Mouse (Mus musculus) liver, adult 2 months (tissue): ENCODE results near the gene Cdh9. TPM values are rescaled to one million over a fixed set of nuclear protein-coding genes. Genes with fewer than 3 reads are reported as not detected.
A peak's percentile ranks its signal among the peaks of the same experiment; 100 is the strongest.

Experiments
- DNase-seq: peaks from one replicate; pipeline ENCODE4 v3.0.0-alpha.2; 2011; ENCODE audit warnings: low read depth, low spot score; ENCODE audit errors: extremely low read depth
- H3K27ac ChIP-seq: fragments of 200-500 bp; replicated peaks from 2 replicates; pipeline ENCODE4 v1.5.1; 2012; ENCODE audit warnings: low read depth, mild to moderate bottlenecking, control low read depth, inconsistent platforms, low read length; ENCODE audit not compliant: insufficient read depth
- H3K27me3 ChIP-seq: fragments of 200-500 bp; 2 replicates; pipeline ENCODE4 v1.6.1; 2012; ENCODE audit warnings: mild to moderate bottlenecking, moderate library complexity, low read length, inconsistent platforms; ENCODE audit not compliant: control insufficient read depth, insufficient read depth
- H3K36me3 ChIP-seq: fragments of 200-500 bp; 2 replicates; pipeline ENCODE4 v1.6.1; 2012; ENCODE audit warnings: low read length, inconsistent platforms; ENCODE audit not compliant: control insufficient read depth, insufficient read depth
- H3K4me1 ChIP-seq: fragments of 200-500 bp; 2 replicates; pipeline ENCODE4 v1.6.1; 2011; ENCODE audit warnings: low read length; ENCODE audit not compliant: control insufficient read depth, insufficient read depth
- H3K4me3 ChIP-seq: fragments of 200-500 bp; 2 replicates; pipeline ENCODE4 v1.5.1; 2011; ENCODE audit warnings: low read depth, mild to moderate bottlenecking, control low read depth, low read length, moderate library complexity; ENCODE audit not compliant: insufficient read depth
- H3K79me2 ChIP-seq: fragments of 200-500 bp; 2 replicates; pipeline ENCODE4 v1.6.1; 2012; ENCODE audit warnings: inconsistent platforms, mild to moderate bottlenecking, low read length, moderate library complexity; ENCODE audit not compliant: control insufficient read depth, insufficient read depth
- H3K9ac ChIP-seq: fragments of 200-500 bp; 2 replicates; pipeline ENCODE4 v1.6.1; 2012; ENCODE audit warnings: low read depth, mild to moderate bottlenecking, control low read depth, inconsistent platforms, low read length
- CTCF ChIP-seq: fragments of 200-500 bp; IDR thresholded peaks from 2 replicates; pipeline ENCODE4 v1.5.1; 2011; ENCODE audit warnings: low read depth, low read length, control low read depth
- POLR2A ChIP-seq: fragments of 200-500 bp; IDR thresholded peaks from 2 replicates; pipeline ENCODE4 v1.6.1; 2011; ENCODE audit warnings: low read length, control low read depth; ENCODE audit not compliant: insufficient read depth; ENCODE audit errors: extremely low read depth
- WGBS: fragments of 180-500 bp; shearing (Covaris S2); methylation state at CpG from one replicate; pipeline ENCODE4 v1.1.7; 2018; 5-methylcytosine and 5-hydroxymethylcytosine counted together
- polyA plus RNA-seq: library from polyadenylated mRNA; depleted of rRNA; stranded (reverse); fragments of >200 nt; gene quantifications from 2 replicates; pipeline ENCODE4 v1.2.3, GENCODE M21; 2012
- total RNA-seq: library from RNA; depleted of rRNA; stranded (reverse); fragments of >200 nt; gene quantifications from 2 replicates; pipeline ENCODE4 v1.2.3, GENCODE M21; 2014

Cdh9 gene
- total and polyA plus RNA-seq, 2 experiments, result not detected

GRCm38 (mm10) chr15:16763252-16763651, 34.7 kb downstream of the Cdh9 start:
- H3K36me3 ChIP-seq, result no peaks in the 10 kb centered on the region
- H3K27ac ChIP-seq, result no peak overlapping the region
- H3K4me1 ChIP-seq, result no peaks in the 10 kb centered on the region
- no peaks in the 10 kb centered on the region for H3K27me3 ChIP-seq
- no peaks in the 10 kb centered on the region for H3K79me2 ChIP-seq
- no peak overlapping the region for H3K9ac ChIP-seq
- no peak overlapping the region for H3K4me3 ChIP-seq
- WGBS, result 72% methylated on average over 3 of the region's 3 CpGs
- no peak for TF ChIP-seq CTCF
- TF ChIP-seq POLR2A, result no peak
- DNase-seq, result no peak

DNA sequence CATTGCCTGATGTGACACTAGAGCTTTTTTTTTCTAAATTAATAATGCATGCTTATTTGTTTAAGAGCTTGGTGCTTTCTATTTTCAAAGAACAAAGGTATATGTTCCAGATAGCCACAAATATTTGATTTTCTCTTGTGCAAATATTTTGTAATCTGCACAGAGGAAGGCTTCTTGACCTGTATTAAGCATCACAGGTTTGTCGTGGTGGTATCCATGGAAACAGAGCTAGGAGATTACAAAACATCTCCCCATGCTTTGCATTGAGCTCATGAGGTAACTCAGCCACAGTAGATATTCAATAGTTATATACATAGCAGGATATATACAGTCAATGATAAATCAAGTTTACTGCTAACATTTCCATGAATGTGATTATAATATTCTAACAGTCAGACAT, 56.0 kb downstream of the Cdh9 start:
- no peaks in the 10 kb centered on the region for H3K79me2 ChIP-seq
- no peaks in the 10 kb centered on the region; the same call in 1 of the 2 replicates for H3K4me1 ChIP-seq
- no peaks in the 10 kb centered on the region for H3K36me3 ChIP-seq
- H3K27me3 ChIP-seq, result no peaks in the 10 kb centered on the region
- 5% methylated on average over 1 of the region's 1 CpGs for WGBS
- no peak overlapping the region for H3K4me3 ChIP-seq
- no peak overlapping the region for H3K27ac ChIP-seq
- peak; percentile 74 for DNase-seq
- H3K9ac ChIP-seq, result no peak overlapping the region
- no peak for TF ChIP-seq CTCF
- no peak for TF ChIP-seq POLR2A

GRCm38 (mm10) chr15:16792857-16793256, 64.3 kb downstream of the Cdh9 start:
- Histone ChIP-seq H3K4me3 (no peak overlapping the region), H3K4me1 (no peaks in the 10 kb centered on the region), H3K79me2 (no peaks in the 10 kb centered on the region), H3K36me3 (no peaks in the 10 kb centered on the region), H3K27ac (no peak overlapping the region), H3K27me3 (no peaks in the 10 kb centered on the region), H3K9ac (no peak overlapping the region)
- TF ChIP-seq CTCF (no peak), POLR2A (no peak)
- DNase-seq, result no peak
- WGBS, result 79% methylated on average over 3 of the region's 3 CpGs

GRCm38 (mm10) chr15:16801302-16801701, 72.7 kb downstream of the Cdh9 start:
- H3K79me2 ChIP-seq, result no peaks in the 10 kb centered on the region
- no peak overlapping the region for H3K4me3 ChIP-seq
- no peaks in the 10 kb centered on the region for H3K27me3 ChIP-seq
- no peak for DNase-seq
- TF ChIP-seq POLR2A (no peak), CTCF (no peak)
- no peaks in the 10 kb centered on the region for H3K4me1 ChIP-seq
- no peak overlapping the region for H3K27ac ChIP-seq
- no peaks in the 10 kb centered on the region for H3K36me3 ChIP-seq
- no peak overlapping the region for H3K9ac ChIP-seq

DNA sequence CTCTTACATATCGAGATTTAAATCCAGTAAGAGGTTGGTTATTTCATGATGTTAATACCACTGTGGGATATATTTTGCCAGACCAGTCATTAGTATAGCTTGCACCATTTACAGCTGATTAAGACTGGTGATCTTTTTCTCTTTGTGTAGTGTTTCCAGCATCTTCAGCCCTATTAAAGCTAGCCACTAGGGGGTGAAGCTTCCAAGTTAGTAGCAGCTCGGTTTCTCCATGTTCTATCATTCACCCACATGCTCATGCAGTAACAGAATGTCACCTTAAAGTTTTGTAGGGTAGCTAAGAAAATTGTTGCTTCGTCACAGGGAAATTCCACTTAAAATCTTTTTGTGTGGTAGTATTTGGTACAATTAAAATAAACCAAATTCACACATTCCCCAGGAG, 82.2 kb downstream of the Cdh9 start:
- Histone ChIP-seq H3K79me2 (no peaks in the 10 kb centered on the region), H3K27ac (no peak overlapping the region), H3K9ac (no peak overlapping the region), H3K4me1 (no peaks in the 10 kb centered on the region), H3K4me3 (no peak overlapping the region), H3K27me3 (no peaks in the 10 kb centered on the region), H3K36me3 (no peaks in the 10 kb centered on the region)
- no peak for TF ChIP-seq CTCF
- TF ChIP-seq POLR2A, result no peak
- WGBS, result 58% methylated on average over 3 of the region's 3 CpGs
- peak; percentile 21 for DNase-seq

DNA sequence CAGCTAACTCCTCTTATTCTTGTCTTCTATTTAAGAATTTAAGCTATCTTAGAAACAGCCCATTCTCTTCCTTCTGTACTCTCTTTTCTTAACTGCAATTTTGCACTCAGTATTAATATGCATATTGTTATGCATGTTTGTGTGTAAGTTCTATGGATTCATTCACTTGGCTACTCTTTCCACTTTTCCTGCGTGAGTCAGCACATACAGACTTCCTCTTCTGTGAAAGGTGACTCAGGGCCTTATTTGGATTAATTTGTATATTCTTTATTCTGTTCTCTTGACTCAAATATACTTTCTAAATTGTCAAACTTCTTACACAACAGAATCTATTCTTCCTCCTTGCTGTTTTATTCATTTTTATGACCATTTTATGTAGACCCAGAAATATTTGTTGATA, 85.5 kb downstream of the Cdh9 start:
- no peaks in the 10 kb centered on the region for H3K27me3 ChIP-seq
- no peak overlapping the region for H3K27ac ChIP-seq
- no peak for TF ChIP-seq CTCF
- TF ChIP-seq POLR2A, result no peak
- no peaks in the 10 kb centered on the region for H3K79me2 ChIP-seq
- H3K4me3 ChIP-seq, result no peak overlapping the region
- WGBS, result 69% methylated on average over 1 of the region's 1 CpGs
- no peak for DNase-seq
- H3K4me1 ChIP-seq, result no peaks in the 10 kb centered on the region
- H3K9ac ChIP-seq, result no peak overlapping the region
- H3K36me3 ChIP-seq, result no peaks in the 10 kb centered on the region
